Mouse (Mus musculus): Measurements from ENCODE around the gene Ager. TPM values are rescaled to one million over a fixed set of nuclear protein-coding genes. Genes with fewer than 3 reads are reported as not detected.

Ager gene
- polyA plus RNA-seq, 1 experiment from 2014 or later = 1.4 TPM

- Histone ChIP-seq H3K27ac (ENCODE audit: low read depth) (peak within 1 kb of the TSS; percentile 88; the same call in 1 of the 2 replicates), H3K9ac (replicated peaks) (peak within 1 kb of the TSS; percentile 72; the same call in 1 of the 2 replicates), H3K4me1 (ENCODE audit: insufficient read depth) (peaks cover 49% of the 10 kb centered on the region), H3K4me2 (ENCODE audit: low read depth, low read length) (peak within 1 kb of the TSS; percentile 92), H3K27me3 (ENCODE audit: insufficient read depth, low read length) (peaks cover 43% of the 10 kb centered on the region), H3K36me3 (replicated peaks; ENCODE audit: insufficient read depth, low read length) (peaks cover 6% of the 10 kb centered on the region; the same call in 1 of the 2 replicates), H3K4me3 (ENCODE audit: low read depth, low read length) (peak within 1 kb of the TSS; percentile 66), H3K9me3 (ENCODE audit: low read length) (no peaks in the 10 kb centered on the region; the same call in 1 of the 2 replicates)
- WGBS (ENCODE audit: insufficient replicate concordance) = 15% methylated on average over 16 of the region's 16 CpGs
- TF ChIP-seq EP300 (IDR thresholded peaks at IDR 0.05; ENCODE audit: low read depth) (no peak), CTCF (IDR thresholded peaks at IDR 0.05; ENCODE audit: low read depth) (no peak)
- DNase-seq = no peak
- no peak for ATAC-seq
These were observed 31.6 kb downstream of the Ager start, which contains the start of gene Prrt1 for GRCm38 (mm10) chr17:34629221-34629751. Gene Prrt1, plus strand, starts transcription at chr17:34629533.

- no peak overlapping the region for H3K4me2 ChIP-seq (ENCODE audit: low read depth, low read length)
- no peaks in the 10 kb centered on the region; the same call in 1 of the 2 replicates for H3K9me3 ChIP-seq (ENCODE audit: low read length)
- H3K9ac ChIP-seq (replicated peaks) = no peak overlapping the region
- peaks cover 43% of the 10 kb centered on the region for H3K27me3 ChIP-seq (ENCODE audit: insufficient read depth, low read length)
- WGBS (ENCODE audit: insufficient replicate concordance) = 21% methylated on average over 12 of the region's 12 CpGs
- no peak for TF ChIP-seq EP300 (IDR thresholded peaks at IDR 0.05; ENCODE audit: low read depth)
- TF ChIP-seq CTCF (IDR thresholded peaks at IDR 0.05; ENCODE audit: low read depth) = no peak
- H3K4me3 ChIP-seq (ENCODE audit: low read depth, low read length) = no peak overlapping the region
- no peak overlapping the region for H3K27ac ChIP-seq (ENCODE audit: low read depth)
- peaks cover 5% of the 10 kb centered on the region; the same call in 1 of the 2 replicates for H3K36me3 ChIP-seq (replicated peaks; ENCODE audit: insufficient read depth, low read length)
- peaks cover 49% of the 10 kb centered on the region for H3K4me1 ChIP-seq (ENCODE audit: insufficient read depth)
- DNase-seq (no peak), ATAC-seq (no peak)
These were observed 32.3 kb downstream of the Ager start for GRCm38 (mm10) chr17:34629796-34630603.

- no peak overlapping the region for H3K9ac ChIP-seq (replicated peaks)
- H3K27me3 ChIP-seq (ENCODE audit: insufficient read depth, low read length) = peaks cover 43% of the 10 kb centered on the region
- DNase-seq = no peak
These were observed 33.2 kb downstream of the Ager start for GRCm38 (mm10) chr17:34630761-34631301.

GRCm38 (mm10) chr17:34631647-34632046 lies 34.0 kb downstream of the Ager start:
- Histone ChIP-seq H3K9me3 (ENCODE audit: low read length) (no peaks in the 10 kb centered on the region; the same call in 1 of the 2 replicates), H3K36me3 (replicated peaks; ENCODE audit: insufficient read depth, low read length) (no peaks in the 10 kb centered on the region), H3K27ac (ENCODE audit: low read depth) (no peak overlapping the region), H3K4me2 (ENCODE audit: low read depth, low read length) (peak overlapping the region; percentile 69), H3K27me3 (ENCODE audit: insufficient read depth, low read length) (peaks cover 43% of the 10 kb centered on the region), H3K9ac (replicated peaks) (no peak overlapping the region), H3K4me1 (ENCODE audit: insufficient read depth) (peaks cover 42% of the 10 kb centered on the region), H3K4me3 (ENCODE audit: low read depth, low read length) (peak overlapping the region; percentile 39)
- DNase-seq (no peak), ATAC-seq (no peak)
- no peak for TF ChIP-seq EP300 (IDR thresholded peaks at IDR 0.05; ENCODE audit: low read depth)
- TF ChIP-seq CTCF (IDR thresholded peaks at IDR 0.05; ENCODE audit: low read depth) = no peak
- 14% methylated on average over 11 of the region's 12 CpGs for WGBS (ENCODE audit: insufficient replicate concordance)

More at GRCm38 (mm10) chr17:34630761-34631301, 33.2 kb downstream of the Ager start:
- Histone ChIP-seq H3K4me3 (ENCODE audit: low read depth, low read length) (peak overlapping the region; percentile 27), H3K9me3 (ENCODE audit: low read length) (no peaks in the 10 kb centered on the region; the same call in 1 of the 2 replicates), H3K4me2 (ENCODE audit: low read depth, low read length) (peak overlapping the region; percentile 62), H3K27ac (ENCODE audit: low read depth) (no peak overlapping the region), H3K36me3 (replicated peaks; ENCODE audit: insufficient read depth, low read length) (no peaks in the 10 kb centered on the region), H3K4me1 (ENCODE audit: insufficient read depth) (peaks cover 49% of the 10 kb centered on the region)
- WGBS (ENCODE audit: insufficient replicate concordance) = 2% methylated on average over 37 of the region's 48 CpGs
- TF ChIP-seq CTCF (IDR thresholded peaks at IDR 0.05; ENCODE audit: low read depth) (no peak), EP300 (IDR thresholded peaks at IDR 0.05; ENCODE audit: low read depth) (no peak)
- ATAC-seq = no peak

DNA sequence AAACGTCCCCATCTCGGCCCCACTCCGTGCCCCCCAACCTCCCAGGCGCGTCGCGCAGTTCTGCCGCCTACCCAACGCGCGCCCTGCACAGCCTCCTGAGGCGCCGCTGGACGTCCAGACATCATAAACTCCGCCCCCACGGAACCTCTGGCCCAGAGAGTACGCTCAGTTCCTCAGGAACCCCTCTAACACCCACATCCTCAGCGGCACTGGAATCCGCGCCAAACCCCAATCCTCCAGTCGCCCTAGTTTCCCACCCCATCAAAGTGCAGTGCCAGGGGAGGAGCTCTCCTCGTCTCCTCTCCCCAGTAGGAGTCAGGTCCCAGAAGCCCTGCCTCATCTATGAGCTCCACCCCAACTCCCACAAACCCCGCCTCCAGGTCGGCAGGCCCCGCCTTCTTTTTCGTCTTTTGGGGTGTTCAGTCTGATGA lies 34.6 kb downstream of the Ager start:
- no peaks in the 10 kb centered on the region for H3K36me3 ChIP-seq (replicated peaks; ENCODE audit: insufficient read depth, low read length)
- H3K4me3 ChIP-seq (ENCODE audit: low read depth, low read length) = peak overlapping the region; percentile 39
- peak overlapping the region; percentile 57; the same call in 1 of the 2 replicates for H3K27ac ChIP-seq (ENCODE audit: low read depth)
- H3K27me3 ChIP-seq (ENCODE audit: insufficient read depth, low read length) = peaks cover 43% of the 10 kb centered on the region
- peaks cover 36% of the 10 kb centered on the region for H3K4me1 ChIP-seq (ENCODE audit: insufficient read depth)
- no peaks in the 10 kb centered on the region; the same call in 1 of the 2 replicates for H3K9me3 ChIP-seq (ENCODE audit: low read length)
- H3K4me2 ChIP-seq (ENCODE audit: low read depth, low read length) = peak overlapping the region; percentile 69
- DNase-seq = peak; percentile 73
- H3K9ac ChIP-seq (replicated peaks) = no peak overlapping the region
- ATAC-seq = peak; percentile 32
- WGBS (ENCODE audit: insufficient replicate concordance) = 2% methylated on average over 26 of the region's 26 CpGs
- no peak for TF ChIP-seq EP300 (IDR thresholded peaks at IDR 0.05; ENCODE audit: low read depth)

- TF ChIP-seq CTCF (IDR thresholded peaks at IDR 0.05; ENCODE audit: low read depth) = no peak
- no peak for TF ChIP-seq EP300 (IDR thresholded peaks at IDR 0.05; ENCODE audit: low read depth)
- Histone ChIP-seq H3K4me2 (ENCODE audit: low read depth, low read length) (no peak overlapping the region), H3K27ac (ENCODE audit: low read depth) (no peak overlapping the region), H3K4me1 (ENCODE audit: insufficient read depth) (peaks cover 16% of the 10 kb centered on the region), H3K27me3 (ENCODE audit: insufficient read depth, low read length) (peaks cover 18% of the 10 kb centered on the region), H3K9me3 (ENCODE audit: low read length) (no peaks in the 10 kb centered on the region; the same call in 1 of the 2 replicates), H3K36me3 (replicated peaks; ENCODE audit: insufficient read depth, low read length) (no peaks in the 10 kb centered on the region), H3K4me3 (ENCODE audit: low read depth, low read length) (no peak overlapping the region), H3K9ac (replicated peaks) (no peak overlapping the region)
- no peak; the same call in 1 of the 2 replicates for ATAC-seq
- DNase-seq = no peak
- 49% methylated on average over 2 of the region's 2 CpGs for WGBS (ENCODE audit: insufficient replicate concordance)
These were observed 38.0 kb downstream of the Ager start for GRCm38 (mm10) chr17:34635671-34636070.

Measured in liver, postnatal 0 days (tissue).